ENCODE assay signal across 28 mouse cellular contexts in the genomic region with DNA sequence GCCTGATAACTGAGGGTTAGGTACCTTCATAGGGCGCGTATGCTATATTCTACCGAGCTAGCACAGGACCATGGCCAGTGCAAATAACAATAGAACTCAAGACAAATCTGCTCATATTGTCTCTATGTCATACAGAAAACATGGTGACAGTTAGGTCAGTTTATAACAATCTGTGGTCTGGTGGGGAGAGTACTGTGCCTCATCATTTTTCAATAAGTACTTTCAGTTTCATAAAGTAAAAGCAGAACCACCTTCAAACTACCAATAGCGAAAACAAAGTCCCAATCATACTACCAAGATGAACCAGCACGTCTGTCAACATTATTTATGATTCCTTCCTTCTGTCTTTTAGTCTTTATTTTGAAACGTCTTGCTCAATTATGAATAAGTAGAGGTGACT.
DNase-seq lines count a peak whose midpoint lies in the region; ATAC-seq and TF ChIP-seq lines count a peak whose summit lies in the region.
"Had no signal": no experiment of that assay in that cellular context is flagged by ENCODE, and none has a peak within 500 bp of the region (broad histone marks: within the 10 kb centered on the region; RNA-seq: fewer than 3 reads in every experiment).

No protein-coding gene starts in this region.

- H3K4me3 ChIP-seq in midbrain, embryonic 11.5 days (ENCODE audit: low read depth, low read length): no peak overlapping the region
- no peak overlapping the region for H3K4me3 ChIP-seq in midbrain, postnatal 0 days (ENCODE audit: low read depth, low read length)
- H3K4me3 ChIP-seq: embryonic facial prominence, embryonic 13.5 days; embryonic facial prominence, embryonic 15.5 days; erythroblast, embryonic 14.5 days; forebrain, embryonic 10.5 days; forebrain, embryonic 12.5 days; forebrain, embryonic 15.5 days had no signal

- H3K9me3 ChIP-seq in midbrain, embryonic 11.5 days (ENCODE audit: control insufficient read depth, low read length): no peaks in the 10 kb centered on the region
- no peaks in the 10 kb centered on the region for H3K9me3 ChIP-seq in midbrain, postnatal 0 days (ENCODE audit: low read length)
- H3K9me3 ChIP-seq: embryonic facial prominence, embryonic 13.5 days; embryonic facial prominence, embryonic 15.5 days; forebrain, embryonic 10.5 days; forebrain, embryonic 12.5 days; forebrain, embryonic 15.5 days; G1E had no signal

- no peaks in the 10 kb centered on the region for H3K4me1 ChIP-seq in midbrain, embryonic 11.5 days (ENCODE audit: control insufficient read depth, insufficient read depth, low read length)
- H3K4me1 ChIP-seq in midbrain, postnatal 0 days (ENCODE audit: insufficient read depth, low read length): no peaks in the 10 kb centered on the region
- H3K4me1 ChIP-seq: embryonic facial prominence, embryonic 15.5 days; forebrain, embryonic 10.5 days; forebrain, embryonic 12.5 days; forebrain, embryonic 15.5 days had no signal

- H3K27me3 ChIP-seq in midbrain, embryonic 11.5 days (ENCODE audit: control insufficient read depth, insufficient read depth, low read length): no peaks in the 10 kb centered on the region
- H3K27me3 ChIP-seq in midbrain, postnatal 0 days (ENCODE audit: insufficient read depth, low read length): no peaks in the 10 kb centered on the region
- H3K27me3 ChIP-seq: CH12.LX; embryonic facial prominence, embryonic 13.5 days; embryonic facial prominence, embryonic 15.5 days; forebrain, embryonic 12.5 days; forebrain, embryonic 15.5 days; Patski had no signal

- no peak for TF ChIP-seq CTCF in midbrain, postnatal 0 days (IDR thresholded peaks at IDR 0.05)

- no peaks in the 10 kb centered on the region for H3K36me3 ChIP-seq in midbrain, embryonic 11.5 days (ENCODE audit: control insufficient read depth, insufficient read depth, low read length)
- no peaks in the 10 kb centered on the region for H3K36me3 ChIP-seq in midbrain, postnatal 0 days (ENCODE audit: insufficient read depth, low read length)
- H3K36me3 ChIP-seq: embryonic facial prominence, embryonic 13.5 days; embryonic facial prominence, embryonic 15.5 days; forebrain, embryonic 10.5 days; forebrain, embryonic 12.5 days; forebrain, embryonic 15.5 days; G1E had no signal

- WGBS in midbrain, embryonic 11.5 days: 88% methylated on average over 6 of the region's 6 CpGs
- 95% methylated on average over 6 of the region's 6 CpGs for WGBS in midbrain, postnatal 0 days

- H3K4me2 ChIP-seq in midbrain, embryonic 11.5 days: no peak overlapping the region
- H3K4me2 ChIP-seq in midbrain, postnatal 0 days (ENCODE audit: low read depth, low read length, poor library complexity, severe bottlenecking): no peak overlapping the region
- H3K4me2 ChIP-seq: embryonic facial prominence, embryonic 13.5 days; embryonic facial prominence, embryonic 15.5 days; forebrain, embryonic 12.5 days; forebrain, embryonic 15.5 days had no signal

- DNase-seq in midbrain, embryonic 11.5 days (ENCODE audit: low spot score, missing footprints): peak; percentile 23
- DNase-seq in midbrain, postnatal 0 days (ENCODE audit: low spot score): no peak
- no peak for DNase-seq in thymus, postnatal 4 days
- DNase-seq: adrenal gland, adult 8-10 months; adrenal gland, postnatal 14 days; adrenal gland, postnatal 36 days; B cell, adult 2 months; cerebellum, adult 11-12 months; cerebellum, adult 2 months; cerebellum, adult 9-10 months; cerebellum, postnatal 10 days; cerebellum, postnatal 25 days; embryo, embryonic 11 days; forebrain, postnatal 0 days had no signal

- no peak for ATAC-seq in midbrain, embryonic 11.5 days (ENCODE audit: low FRiP score)
- ATAC-seq in midbrain, postnatal 0 days (ENCODE audit: low FRiP score): no peak
- ATAC-seq in common myeloid progenitor, adult 5-6 weeks (replicated peaks; ENCODE audit: low read depth, poor library complexity, severe bottlenecking): peak; percentile 69
- ATAC-seq in hematopoietic stem cell, adult 5-6 weeks (replicated peaks in 1 of 2; ENCODE audit: insufficient read depth in 1 of 2, low FRiP score in 2 of 2, low TSS enrichment in 1 of 2, low read depth in 1 of 2, poor library complexity in 2 of 2, severe bottlenecking in 2 of 2): peak; percentile 56 to 85; a peak in 3 of 4 replicates
- no peak for ATAC-seq in frontal cortex, adult (ENCODE audit: low TSS enrichment)
- ATAC-seq: activated CD4-positive, CD25-positive, alpha-beta regulatory T cell, adult 4 months; CD4-positive, CD25-positive, alpha-beta regulatory T cell, adult 4 months; forebrain, embryonic 15.5 days; forebrain, postnatal 0 days; Patski had no signal

- no peak overlapping the region for H3K9ac ChIP-seq in midbrain, embryonic 11.5 days (ENCODE audit: low read length)
- H3K9ac ChIP-seq in midbrain, postnatal 0 days (replicated peaks; ENCODE audit: low read length, poor library complexity, severe bottlenecking): no peak overlapping the region
- H3K9ac ChIP-seq: embryonic facial prominence, embryonic 13.5 days; embryonic facial prominence, embryonic 15.5 days; forebrain, embryonic 12.5 days; forebrain, embryonic 15.5 days; forebrain, postnatal 0 days had no signal

- H3K27ac ChIP-seq in midbrain, embryonic 11.5 days (ENCODE audit: low read depth, low read length): no peak overlapping the region
- no peak overlapping the region for H3K27ac ChIP-seq in midbrain, postnatal 0 days (ENCODE audit: low read depth, low read length)
- H3K27ac ChIP-seq: embryonic facial prominence, embryonic 13.5 days; embryonic facial prominence, embryonic 15.5 days; forebrain, embryonic 10.5 days; forebrain, embryonic 12.5 days; forebrain, embryonic 15.5 days had no signal

Comparison
In these comparisons a context has a peak if more than half of its experiments do, and no peak if none do; other contexts are left out.
1. ATAC-seq: peak in common myeloid progenitor, adult 5-6 weeks (single experiment) and hematopoietic stem cell, adult 5-6 weeks (2 of 2); none in midbrain, embryonic 11.5 days (single experiment), midbrain, postnatal 0 days (single experiment) and frontal cortex, adult (single experiment).